Mouse (Mus musculus) C2C12 (cell line): Measurements from ENCODE around the gene Cebpzos. TPM values are rescaled to one million over a fixed set of nuclear protein-coding genes. Genes with fewer than 3 reads are reported as not detected.

Source experiments
- H3K27me3 ChIP-seq: one replicate; pipeline ENCODE4 v1.6.1; 2011; ENCODE audit not compliant: control insufficient read depth, insufficient read depth, insufficient read length
- H3K36me3 ChIP-seq: one replicate; pipeline ENCODE4 v1.6.1; 2011; ENCODE audit not compliant: control insufficient read depth, insufficient read depth
- H3K4me3 ChIP-seq: one replicate; pipeline ENCODE4 v1.5.1; 2011; ENCODE audit warnings: mild to moderate bottlenecking, control low read depth; ENCODE audit not compliant: poor library complexity, insufficient read depth, severe bottlenecking
- H3K79me2 ChIP-seq: one replicate; pipeline ENCODE4 v1.6.1; 2011; ENCODE audit not compliant: control insufficient read depth, insufficient read depth
- H3K79me3 ChIP-seq: one replicate; pipeline ENCODE4 v1.6.1; 2011; ENCODE audit warnings: low read depth, control low read depth
- H3ac ChIP-seq: one replicate; pipeline ENCODE3; 2011; ENCODE audit warnings: low read depth; ENCODE audit not compliant: control insufficient read depth, insufficient read length
- CEBPB ChIP-seq: IDR thresholded peaks from one replicate; pipeline ENCODE4 v1.6.1; 2011; ENCODE audit warnings: low read depth, mild to moderate bottlenecking, control low read depth, moderate library complexity
- CTCF ChIP-seq: IDR thresholded peaks from one replicate; pipeline ENCODE4 v1.5.1; 2011; ENCODE audit not compliant: control insufficient read depth, insufficient read depth, insufficient read length
- FOSL1 ChIP-seq: IDR thresholded peaks from one replicate; pipeline ENCODE4 v1.8.0; 2011; ENCODE audit warnings: mild to moderate bottlenecking, low read length; ENCODE audit not compliant: poor library complexity, insufficient read depth, severe bottlenecking
- MAX ChIP-seq: IDR thresholded peaks from one replicate; pipeline ENCODE4 v1.6.1; 2011; ENCODE audit warnings: mild to moderate bottlenecking, control low read depth
- MYOD1 ChIP-seq: IDR thresholded peaks from one replicate; pipeline ENCODE4 v1.6.1; 2011; ENCODE audit warnings: low read depth; ENCODE audit not compliant: control insufficient read depth, insufficient read length
- MYOG ChIP-seq: IDR thresholded peaks from one replicate; pipeline ENCODE4 v1.6.1; 2011; ENCODE audit not compliant: control insufficient read depth, insufficient read length; ENCODE audit errors: extremely low read depth
- USF1 ChIP-seq: IDR thresholded peaks from one replicate; pipeline ENCODE4 v1.6.1; 2011; ENCODE audit warnings: low read depth, mild to moderate bottlenecking, control low read depth, moderate library complexity
- polyA plus RNA-seq: library from polyadenylated mRNA; unstranded; fragments of >200 nt; fragmentation: generic; extraction: Trizol; gene quantifications from one replicate; pipeline ENCODE4 v1.2.1, GENCODE M21; 2012; ENCODE audit warnings: missing spikeins

Cebpzos gene
- polyA plus RNA-seq, 1 experiment: 25.6 TPM

DNA sequence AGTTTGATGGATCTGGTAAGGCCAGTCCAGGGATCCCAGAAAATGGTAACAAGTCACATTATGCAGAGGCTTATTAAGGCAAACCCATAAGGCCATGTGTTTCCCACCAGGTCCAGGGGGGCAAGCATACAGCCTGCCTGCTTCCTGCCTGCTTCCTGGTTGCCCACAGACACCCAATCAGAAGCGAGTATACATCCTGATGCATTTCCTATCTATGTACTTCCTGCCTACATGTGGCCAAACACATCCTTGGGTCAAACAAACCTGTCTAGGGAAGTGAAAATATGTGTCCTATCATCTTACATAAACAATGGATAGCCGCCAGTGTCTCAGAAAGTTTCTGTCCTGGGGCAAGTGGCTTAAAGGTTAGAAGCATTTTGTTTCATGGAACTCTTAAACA lies 13.1 kb upstream of the Cebpzos start:
- Histone ChIP-seq H3K27me3 (no peaks in the 10 kb centered on the region), H3K36me3 (no peaks in the 10 kb centered on the region), H3K79me3 (no peaks in the 10 kb centered on the region), H3K4me3 (no peak overlapping the region), H3ac (no peak overlapping the region), H3K79me2 (no peaks in the 10 kb centered on the region)
- TF ChIP-seq MYOD1 (no peak), USF1 (no peak), CTCF (no peak), MYOG (no peak), MAX (no peak), CEBPB (no peak), FOSL1 (no peak)

DNA sequence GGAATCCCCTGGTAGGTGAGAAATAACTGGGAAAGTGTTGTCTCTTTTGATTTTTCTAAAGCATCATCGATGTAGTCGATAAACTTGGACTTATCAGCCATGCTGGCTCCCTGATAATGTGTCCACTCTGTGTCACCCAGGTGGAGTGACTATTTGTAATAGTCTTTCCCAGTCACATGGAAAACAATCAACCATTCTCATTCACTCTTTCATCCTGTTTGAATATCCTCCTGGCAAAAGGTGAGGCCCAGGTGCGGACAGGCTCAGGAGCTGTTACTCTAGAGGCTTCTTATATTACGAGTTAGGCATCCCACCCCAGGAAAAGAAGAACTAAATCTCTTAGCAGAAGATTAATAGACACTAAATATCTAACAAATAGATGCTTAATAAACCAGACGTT lies 9.4 kb upstream of the Cebpzos start, which contains the start of gene Sult6b1:
Gene Sult6b1 (minus strand): TSS at position 101 of the 400 bp plus-strand sequence.
- no peak within 1 kb of the TSS for H3K4me3 ChIP-seq
- TF ChIP-seq CTCF: no peak
- TF ChIP-seq CEBPB: no peak
- TF ChIP-seq FOSL1: no peak
- no peak for TF ChIP-seq MYOD1
- no peak for TF ChIP-seq USF1
- TF ChIP-seq MAX: no peak
- no peak for TF ChIP-seq MYOG
- no peaks in the 10 kb centered on the region for H3K79me2 ChIP-seq
- H3K27me3 ChIP-seq: no peaks in the 10 kb centered on the region
- no peak within 1 kb of the TSS for H3ac ChIP-seq
- H3K79me3 ChIP-seq: no peaks in the 10 kb centered on the region
- H3K36me3 ChIP-seq: no peaks in the 10 kb centered on the region

DNA sequence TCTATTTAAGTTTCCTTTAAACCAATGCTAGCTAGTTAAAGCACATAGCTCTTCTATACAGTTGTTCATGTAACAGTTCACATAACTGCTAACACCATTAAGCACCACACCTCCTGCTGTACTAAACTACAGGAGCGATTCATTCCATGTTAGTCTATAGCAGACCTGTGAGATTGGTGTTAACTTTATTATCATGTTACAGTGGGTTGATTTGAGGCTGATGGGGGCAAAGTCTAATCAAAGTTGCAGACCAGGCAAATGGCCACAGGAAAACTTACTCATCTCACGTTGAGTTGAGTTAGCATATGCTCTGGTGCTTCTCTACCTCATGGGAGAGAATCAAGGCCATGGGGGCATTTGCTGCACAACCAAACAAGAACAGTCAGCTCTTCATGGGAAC lies 6.9 kb upstream of the Cebpzos start:
- no peaks in the 10 kb centered on the region for H3K36me3 ChIP-seq
- H3K4me3 ChIP-seq: no peak overlapping the region
- no peaks in the 10 kb centered on the region for H3K79me2 ChIP-seq
- no peaks in the 10 kb centered on the region for H3K27me3 ChIP-seq
- no peak for TF ChIP-seq FOSL1
- TF ChIP-seq CTCF: no peak
- TF ChIP-seq MYOG: no peak
- TF ChIP-seq MYOD1: no peak
- TF ChIP-seq CEBPB: no peak
- TF ChIP-seq USF1: no peak
- TF ChIP-seq MAX: no peak
- no peak overlapping the region for H3ac ChIP-seq
- no peaks in the 10 kb centered on the region for H3K79me3 ChIP-seq

DNA sequence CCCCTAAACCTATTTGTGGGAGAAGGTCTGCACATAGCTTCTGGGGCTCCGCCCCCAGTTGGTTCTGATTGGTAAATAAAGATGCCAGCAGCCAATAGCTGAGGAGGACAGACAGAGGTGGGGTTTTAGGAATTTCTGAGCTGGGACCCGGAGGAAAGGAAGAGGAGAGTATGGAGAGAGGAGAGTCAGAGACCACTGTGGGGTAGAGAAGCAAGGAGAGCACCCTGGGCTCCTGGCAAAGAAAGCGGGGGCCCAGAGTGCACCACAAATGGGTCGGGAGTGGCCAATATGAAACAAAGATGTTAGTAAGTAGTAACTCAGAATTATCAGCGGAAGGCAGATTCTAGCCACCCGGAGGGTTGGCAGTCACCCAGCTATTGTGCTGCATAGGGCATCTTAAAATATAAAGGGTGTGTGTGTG lies 3.4 kb upstream of the Cebpzos start:
- Histone ChIP-seq H3K27me3 (no peaks in the 10 kb centered on the region), H3K79me3 (no peaks in the 10 kb centered on the region), H3ac (no peak overlapping the region), H3K36me3 (peaks cover 4% of the 10 kb centered on the region), H3K4me3 (no peak overlapping the region), H3K79me2 (no peaks in the 10 kb centered on the region)
- TF ChIP-seq FOSL1 (no peak), MYOD1 (no peak), CEBPB (no peak), MYOG (no peak), MAX (no peak), CTCF (no peak), USF1 (no peak)

DNA sequence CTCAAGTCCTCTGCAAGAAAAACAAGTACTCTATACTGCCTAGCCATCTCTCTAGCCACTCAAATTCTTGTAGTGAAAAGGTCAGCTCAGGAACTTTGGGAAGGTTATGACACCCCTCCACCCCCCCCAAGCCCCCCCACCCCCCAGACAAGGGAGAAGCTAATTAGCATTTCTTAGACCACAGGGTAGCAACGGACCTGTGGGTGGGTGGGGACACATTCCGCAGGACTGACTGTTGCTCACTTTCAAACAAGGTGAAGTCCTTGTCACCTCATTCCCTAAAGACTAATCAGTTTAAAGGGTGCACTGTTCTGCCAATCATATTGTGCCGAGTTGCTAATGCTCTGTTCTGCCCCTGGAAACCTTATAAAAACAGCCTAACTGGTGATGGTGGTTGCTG lies 2.4 kb upstream of the Cebpzos start:
- Histone ChIP-seq H3K27me3 (no peaks in the 10 kb centered on the region), H3K4me3 (no peak overlapping the region), H3K36me3 (peaks cover 14% of the 10 kb centered on the region), H3K79me3 (no peaks in the 10 kb centered on the region), H3K79me2 (no peaks in the 10 kb centered on the region), H3ac (no peak overlapping the region)
- TF ChIP-seq CTCF (no peak), FOSL1 (no peak), USF1 (no peak), MAX (no peak), MYOG (no peak), MYOD1 (no peak), CEBPB (no peak)

DNA sequence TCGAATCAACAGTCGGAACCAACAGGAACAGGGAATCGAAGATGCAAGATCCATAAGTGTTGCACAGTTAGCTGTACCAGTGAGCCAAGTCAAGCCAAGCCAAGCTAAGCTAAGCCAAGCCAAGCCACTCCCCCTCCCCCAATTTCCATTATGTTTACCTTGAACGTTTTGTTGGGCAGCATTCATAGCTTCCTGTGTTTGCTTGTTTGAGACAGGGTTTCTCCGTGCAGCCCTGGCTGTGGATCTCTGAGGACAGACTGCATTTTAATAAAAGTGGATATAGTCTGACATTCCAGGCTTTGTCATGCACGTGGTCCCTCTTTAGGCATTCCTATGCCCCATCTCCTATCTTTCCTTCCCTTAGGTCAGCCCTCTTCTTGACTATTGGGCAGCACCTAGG lies 528 bp upstream of the Cebpzos start:
- Histone ChIP-seq H3K36me3 (peaks cover 32% of the 10 kb centered on the region), H3ac (peak overlapping the region; percentile 3), H3K27me3 (no peaks in the 10 kb centered on the region), H3K4me3 (peak overlapping the region; percentile 39), H3K79me2 (no peaks in the 10 kb centered on the region), H3K79me3 (no peaks in the 10 kb centered on the region)
- no peak for TF ChIP-seq USF1
- no peak for TF ChIP-seq FOSL1
- TF ChIP-seq MYOD1: no peak
- no peak for TF ChIP-seq MAX
- no peak for TF ChIP-seq CTCF
- TF ChIP-seq MYOG: no peak
- no peak for TF ChIP-seq CEBPB
